Mouse (Mus musculus) urinary bladder, postnatal 14 days (tissue): ENCODE data around the gene Espnl.

Source experiments
- DNase-seq: peaks from one replicate; pipeline ENCODE4 v3.0.0; 2021; ENCODE audit warnings: low spot score

Espnl gene

GRCm38 (mm10) chr1:91317656-91318055 is 4.2 kb upstream of the Espnl start:
- no peak for DNase-seq

DNA sequence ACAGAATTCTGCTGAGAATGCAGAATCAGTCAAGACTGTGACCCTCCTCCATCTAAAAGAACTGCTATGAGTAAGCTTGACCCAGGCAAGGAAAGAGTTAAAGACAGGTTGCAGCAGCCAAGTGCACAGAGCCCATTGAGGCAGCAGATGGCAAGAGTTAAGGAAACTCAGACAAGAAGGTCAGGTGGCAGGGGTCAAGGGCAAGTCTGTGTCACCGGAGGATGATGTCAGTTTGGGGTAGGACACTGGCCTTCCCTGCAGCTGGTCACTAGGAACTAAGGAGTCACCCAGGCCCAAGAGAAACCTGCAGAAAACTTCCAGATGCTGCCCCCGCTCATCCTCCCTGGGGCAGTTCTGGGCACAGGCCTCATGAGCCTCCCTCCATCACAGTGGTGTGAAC is 2.8 kb downstream of the Espnl start:
- DNase-seq = no peak

DNA sequence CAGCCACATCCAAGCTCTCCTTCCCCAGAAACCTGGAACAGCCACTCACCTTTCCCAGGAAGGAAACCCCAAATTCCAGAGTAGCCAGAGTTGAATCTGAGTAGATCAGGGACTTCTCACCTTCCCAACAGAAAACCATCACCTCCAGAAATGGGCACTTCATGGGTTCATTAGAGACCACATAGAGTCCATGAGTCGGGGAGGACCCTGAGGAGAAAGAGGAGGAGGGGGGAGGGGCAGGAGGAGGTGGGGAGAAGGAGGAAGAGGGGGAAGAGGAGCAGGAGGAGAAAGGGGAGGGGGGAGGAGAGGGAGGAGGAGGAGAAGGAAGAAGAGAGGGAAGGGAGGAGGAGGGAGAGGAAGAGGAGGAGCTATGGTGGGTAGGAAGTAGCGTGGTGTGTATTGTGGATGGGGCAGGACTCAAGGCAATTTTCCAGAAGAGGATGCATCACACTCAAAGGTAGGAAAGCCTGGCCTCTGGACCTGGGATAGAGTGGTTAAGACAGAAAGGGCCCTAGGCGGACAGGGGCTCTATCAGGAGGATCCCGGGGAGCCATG is 3.7 kb downstream of the Espnl start:
- DNase-seq = no peak

GRCm38 (mm10) chr1:91332102-91332501 is 10.2 kb downstream of the Espnl start:
- DNase-seq = no peak

GRCm38 (mm10) chr1:91333582-91333981 is 11.7 kb downstream of the Espnl start:
- DNase-seq = no peak

- DNase-seq = no peak
Measured at GRCm38 (mm10) chr1:91337355-91337754, 15.5 kb downstream of the Espnl start.

DNA sequence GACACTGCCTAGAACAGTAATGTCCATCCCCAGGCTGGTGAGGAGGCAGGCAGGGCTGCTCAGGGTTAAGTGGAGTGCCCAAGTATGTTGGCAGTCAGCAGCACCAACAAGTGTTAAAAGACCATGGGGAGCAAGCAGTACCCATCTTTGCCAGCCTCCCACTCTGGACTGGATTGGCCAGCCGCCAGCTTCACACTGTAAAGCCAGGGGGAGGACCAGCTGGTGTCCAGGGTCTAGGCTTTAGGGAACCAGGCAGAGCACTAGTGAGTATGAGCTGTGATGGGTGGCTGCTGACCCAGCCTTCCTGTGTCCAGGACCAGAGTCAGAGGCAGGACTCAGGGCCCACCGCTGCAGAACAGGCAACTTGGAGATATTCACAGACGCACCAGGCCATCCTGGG is 22.1 kb downstream of the Espnl start:
- DNase-seq = no peak

GRCm38 (mm10) chr1:91344921-91345685 is 23.2 kb downstream of the Espnl start:
- peak; percentile 20 for DNase-seq

DNA sequence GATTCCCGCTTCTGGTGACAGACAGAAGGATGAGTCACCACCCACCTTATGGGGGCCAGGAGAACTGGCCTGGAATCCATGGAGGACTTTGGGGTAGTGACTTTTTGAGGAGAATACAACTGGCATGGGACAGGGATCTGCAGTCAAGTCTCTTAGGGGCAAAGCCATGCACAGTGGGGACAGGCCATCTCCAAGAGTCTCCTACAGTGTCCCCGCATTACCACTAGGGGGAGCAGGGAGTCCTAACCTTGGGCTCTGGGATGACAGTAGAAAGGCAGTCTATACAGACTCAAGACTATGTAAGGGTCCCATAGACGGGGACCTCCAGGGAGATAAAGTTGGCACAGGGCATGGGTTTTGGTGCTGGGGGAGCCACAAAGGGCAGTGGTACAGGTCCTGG is 25.0 kb downstream of the Espnl start:
- DNase-seq = peak; percentile 60

DNA sequence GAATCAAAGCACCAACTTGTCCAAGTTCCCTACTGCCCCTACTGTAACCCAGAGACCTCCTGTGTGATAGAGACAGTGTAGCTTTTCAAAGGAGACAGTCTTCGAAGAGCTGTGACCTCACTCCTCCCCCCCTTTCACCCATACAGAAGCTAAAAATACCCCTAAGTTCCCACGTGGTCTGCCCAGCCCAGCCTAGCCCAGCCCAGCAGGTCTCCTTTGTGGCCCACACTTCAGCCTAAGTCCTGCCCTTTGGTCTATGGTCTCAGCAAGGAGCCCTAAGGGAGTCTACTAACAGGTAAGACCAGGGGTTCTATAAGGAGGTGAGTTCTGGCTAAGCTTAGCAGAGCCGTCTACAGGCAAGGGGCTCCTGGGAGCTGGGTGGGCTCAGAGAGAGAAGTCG is 29.0 kb downstream of the Espnl start, which contains the start of gene Klhl30:
Klhl30 (plus strand) TSS at position 176 of the 400 bp plus-strand sequence.
- DNase-seq = no peak

- DNase-seq = no peak
Measured at GRCm38 (mm10) chr1:91351249-91351648, 29.4 kb downstream of the Espnl start.

DNA sequence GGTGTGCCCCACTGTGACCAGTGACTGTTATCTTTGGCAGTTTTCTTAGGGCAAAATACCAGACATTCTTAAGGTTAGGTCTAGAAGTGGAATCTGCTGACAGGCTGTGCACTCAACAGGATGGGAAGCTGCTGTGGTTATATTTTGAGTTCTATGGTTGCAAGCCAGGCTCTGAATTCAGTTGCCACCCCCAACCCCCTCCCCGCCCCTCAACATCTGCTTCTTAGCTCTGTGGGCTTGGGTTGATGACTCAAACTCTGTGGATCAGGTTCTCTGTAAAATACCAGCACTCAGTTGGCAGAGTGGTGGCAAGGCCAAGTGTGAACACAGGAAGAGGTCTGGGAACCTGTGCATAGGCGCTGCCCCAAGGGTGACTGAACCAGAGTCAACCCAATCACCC is 30.4 kb downstream of the Espnl start:
- no peak for DNase-seq

- DNase-seq = no peak
Measured at GRCm38 (mm10) chr1:91356105-91356504, 34.2 kb downstream of the Espnl start.

GRCm38 (mm10) chr1:91362113-91362512 is 40.2 kb downstream of the Espnl start:
- DNase-seq = no peak

DNA sequence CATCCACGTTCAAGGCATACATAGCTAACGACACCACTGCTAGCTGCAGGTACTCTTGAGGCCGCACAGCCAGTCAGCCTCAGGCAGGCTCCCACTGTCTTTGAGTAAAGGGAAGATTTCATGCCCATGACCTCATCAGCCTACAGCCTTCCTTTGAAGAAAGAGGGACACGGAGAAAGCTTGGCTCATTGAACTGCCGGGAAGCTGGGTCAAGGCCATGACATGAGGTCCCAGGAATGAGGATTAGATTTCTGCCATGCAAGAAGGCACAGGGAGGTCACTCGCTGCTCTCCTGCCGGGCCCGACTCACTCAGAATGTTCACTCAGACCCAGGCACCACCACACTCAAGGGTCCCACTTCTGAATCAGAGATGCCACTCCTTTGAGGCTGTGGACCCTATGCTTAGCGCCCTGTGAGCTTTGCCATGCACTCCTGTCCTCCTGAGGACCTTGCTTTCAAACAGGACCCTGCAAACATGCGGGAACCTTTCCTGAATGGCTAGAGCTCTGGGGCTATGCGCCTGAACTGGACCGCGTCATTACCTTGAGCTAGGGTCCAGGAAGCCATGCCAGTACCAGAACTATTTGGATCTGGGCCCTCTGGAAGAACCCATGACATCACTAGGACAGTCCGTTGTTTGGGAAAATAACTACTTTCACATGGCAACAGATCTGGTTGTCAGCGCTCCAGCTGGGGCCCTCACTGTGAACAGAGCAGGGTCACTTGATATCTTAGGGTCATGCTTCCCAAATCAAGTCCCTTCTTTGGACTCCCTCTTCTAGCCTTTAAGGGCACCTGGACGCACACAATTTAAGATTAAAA is 43.2 kb downstream of the Espnl start:
- DNase-seq = no peak

DNA sequence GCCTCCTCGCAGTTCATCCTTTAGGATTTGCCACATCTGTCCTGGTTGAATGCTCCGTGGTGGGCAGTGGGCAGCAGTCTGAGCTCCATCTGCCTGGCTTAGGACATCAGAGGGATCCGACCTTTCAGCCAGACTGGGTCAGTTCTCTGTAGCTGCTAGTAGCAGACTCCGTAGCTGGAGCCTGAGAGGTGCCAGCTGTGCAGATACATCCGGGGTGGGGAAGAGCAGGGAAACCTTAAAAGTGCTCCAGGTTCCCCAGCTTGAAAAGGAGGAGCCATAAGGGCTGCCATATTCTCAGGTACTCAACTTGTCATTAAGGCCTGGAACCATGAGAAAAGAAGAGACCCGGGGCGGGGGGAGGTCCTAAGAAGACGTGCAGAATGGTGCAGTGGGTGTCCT is 43.9 kb downstream of the Espnl start:
- no peak for DNase-seq

GRCm38 (mm10) chr1:91366215-91367108 is 44.6 kb downstream of the Espnl start, which contains the start of gene Erfe:
Gene Erfe, plus strand, starts transcription at chr1:91366430.
- DNase-seq = peak; percentile 74

DNA sequence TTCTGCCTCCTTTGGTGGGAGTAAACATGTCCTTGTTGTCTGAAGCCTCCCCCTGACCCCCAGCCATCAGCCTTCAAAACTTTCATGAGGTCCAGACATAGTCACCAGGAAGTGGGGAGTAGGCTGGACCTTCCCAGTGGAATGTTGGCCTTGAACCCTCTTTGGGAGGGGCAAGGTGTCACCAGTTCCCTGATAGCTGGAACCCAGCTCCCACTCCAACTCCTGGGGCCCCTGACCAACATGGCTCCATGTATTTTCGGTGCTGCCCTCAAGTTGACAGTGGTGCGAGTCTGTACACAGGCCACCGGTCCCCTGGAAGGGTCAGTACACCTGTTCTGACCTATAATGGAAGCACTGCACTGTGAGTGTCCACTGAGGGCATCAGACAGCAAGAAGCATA is 45.4 kb downstream of the Espnl start:
- no peak for DNase-seq

GRCm38 (mm10) chr1:91369408-91369807 is 47.5 kb downstream of the Espnl start:
- DNase-seq = no peak

DNA sequence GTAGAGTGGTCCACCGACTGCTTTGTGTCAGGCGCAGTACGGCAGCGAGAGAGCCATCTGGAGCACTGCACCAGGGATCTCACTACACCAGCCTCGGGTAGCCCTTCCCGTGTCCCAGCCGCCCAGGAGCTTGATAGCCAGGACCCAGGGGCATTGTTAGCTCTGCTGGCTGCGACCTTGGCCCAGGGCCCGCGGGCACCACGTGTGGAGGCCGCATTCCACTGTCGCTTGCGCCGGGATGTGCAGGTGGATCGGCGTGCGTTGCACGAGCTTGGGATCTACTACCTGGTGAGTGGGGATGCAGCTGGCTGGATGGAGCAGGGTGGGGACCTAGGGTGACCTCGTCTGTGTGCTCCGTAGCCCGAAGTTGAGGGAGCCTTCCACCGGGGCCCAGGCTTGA is 48.2 kb downstream of the Espnl start:
- no peak for DNase-seq

GRCm38 (mm10) chr1:91373414-91373835 is 51.5 kb downstream of the Espnl start:
- DNase-seq = no peak
